Mouse (Mus musculus): ENCODE data around the gene Slc27a3. TPM values are rescaled to one million over a fixed set of nuclear protein-coding genes. Genes with fewer than 3 reads are reported as not detected.
A peak's percentile ranks its signal among the peaks of the same experiment; 100 is the strongest.

Slc27a3 gene
- polyA plus RNA-seq (2011; ENCODE audit: insufficient read length, low read depth, missing spikeins) = 9.0 and 20.0 TPM in 2 replicates

GRCm38 (mm10) chr3:90389511-90390490, at the start of gene Slc27a3:
TSS of gene Slc27a3 (minus strand) at chr3:90389938.
- Histone ChIP-seq H3K4me3 (ENCODE audit: insufficient read depth, low read length) (peak within 1 kb of the TSS; percentile 38), H3K27ac (ENCODE audit: insufficient read depth, low read length) (peak within 1 kb of the TSS; percentile 63), H3K4me1 (ENCODE audit: control insufficient read depth, insufficient read depth, low read length) (peaks cover 8% of the 10 kb centered on the region)
- no peak for TF ChIP-seq CTCF (IDR thresholded peaks at IDR 0.05; ENCODE audit: borderline replicate concordance, insufficient read depth, low read length)
- TF ChIP-seq POLR2A (IDR thresholded peaks at IDR 0.05; ENCODE audit: low read depth, low read length) = peak; percentile 62

GRCm38 (mm10) chr3:90437131-90437530, 47.4 kb upstream of the Slc27a3 start:
- Histone ChIP-seq H3K4me3 (ENCODE audit: insufficient read depth, low read length) (no peak overlapping the region), H3K4me1 (ENCODE audit: control insufficient read depth, insufficient read depth, low read length) (peaks cover 2% of the 10 kb centered on the region; the same call in 1 of the 2 replicates), H3K27ac (ENCODE audit: insufficient read depth, low read length) (no peak overlapping the region)
- TF ChIP-seq POLR2A (IDR thresholded peaks at IDR 0.05; ENCODE audit: low read depth, low read length) = no peak
- TF ChIP-seq CTCF (IDR thresholded peaks at IDR 0.05; ENCODE audit: borderline replicate concordance, insufficient read depth, low read length) = no peak

- H3K4me3 ChIP-seq (ENCODE audit: insufficient read depth, low read length) = peak overlapping the region; percentile 48
- peaks cover 9% of the 10 kb centered on the region for H3K4me1 ChIP-seq (ENCODE audit: control insufficient read depth, insufficient read depth, low read length)
- no peak overlapping the region for H3K27ac ChIP-seq (ENCODE audit: insufficient read depth, low read length)
- TF ChIP-seq POLR2A (IDR thresholded peaks at IDR 0.05; ENCODE audit: low read depth, low read length) (no peak), CTCF (IDR thresholded peaks at IDR 0.05; ENCODE audit: borderline replicate concordance, insufficient read depth, low read length) (no peak)
Observed at GRCm38 (mm10) chr3:90434073-90434730, 44.5 kb upstream of the Slc27a3 start.

GRCm38 (mm10) chr3:90433381-90434020, 43.8 kb upstream of the Slc27a3 start, which contains the start of gene Ints3:
TSS of gene Ints3 (minus strand) at chr3:90433622.
- TF ChIP-seq POLR2A (IDR thresholded peaks at IDR 0.05; ENCODE audit: low read depth, low read length) (peak; percentile 93), CTCF (IDR thresholded peaks at IDR 0.05; ENCODE audit: borderline replicate concordance, insufficient read depth, low read length) (no peak)

GRCm38 (mm10) chr3:90432811-90433219, 43.1 kb upstream of the Slc27a3 start:
- Histone ChIP-seq H3K4me1 (ENCODE audit: control insufficient read depth, insufficient read depth, low read length) (peaks cover 9% of the 10 kb centered on the region), H3K27ac (ENCODE audit: insufficient read depth, low read length) (peak overlapping the region; percentile 87)
- TF ChIP-seq POLR2A (IDR thresholded peaks at IDR 0.05; ENCODE audit: low read depth, low read length) (peak; percentile 50; the same call in 1 of the 2 replicates), CTCF (IDR thresholded peaks at IDR 0.05; ENCODE audit: borderline replicate concordance, insufficient read depth, low read length) (no peak)

More at GRCm38 (mm10) chr3:90433381-90434020, 43.8 kb upstream of the Slc27a3 start, which contains the start of gene Ints3:
- Histone ChIP-seq H3K27ac (ENCODE audit: insufficient read depth, low read length) (peak within 1 kb of the TSS; percentile 87), H3K4me1 (ENCODE audit: control insufficient read depth, insufficient read depth, low read length) (peaks cover 9% of the 10 kb centered on the region), H3K4me3 (ENCODE audit: insufficient read depth, low read length) (peak within 1 kb of the TSS; percentile 78)

GRCm38 (mm10) chr3:90432348-90432747, 42.6 kb upstream of the Slc27a3 start:
- H3K4me1 ChIP-seq (ENCODE audit: control insufficient read depth, insufficient read depth, low read length) = peaks cover 9% of the 10 kb centered on the region
- no peak overlapping the region for H3K27ac ChIP-seq (ENCODE audit: insufficient read depth, low read length)
- TF ChIP-seq CTCF (IDR thresholded peaks at IDR 0.05; ENCODE audit: borderline replicate concordance, insufficient read depth, low read length) = no peak
- peak overlapping the region; percentile 78 for H3K4me3 ChIP-seq (ENCODE audit: insufficient read depth, low read length)

More at GRCm38 (mm10) chr3:90432811-90433219, 43.1 kb upstream of the Slc27a3 start:
- peak overlapping the region; percentile 78 for H3K4me3 ChIP-seq (ENCODE audit: insufficient read depth, low read length)

- no peak overlapping the region for H3K27ac ChIP-seq (ENCODE audit: insufficient read depth, low read length)
- H3K4me1 ChIP-seq (ENCODE audit: control insufficient read depth, insufficient read depth, low read length) = peaks cover 9% of the 10 kb centered on the region
- TF ChIP-seq POLR2A (IDR thresholded peaks at IDR 0.05; ENCODE audit: low read depth, low read length) = no peak
- no peak for TF ChIP-seq CTCF (IDR thresholded peaks at IDR 0.05; ENCODE audit: borderline replicate concordance, insufficient read depth, low read length)
- H3K4me3 ChIP-seq (ENCODE audit: insufficient read depth, low read length) = no peak overlapping the region
Observed at GRCm38 (mm10) chr3:90429576-90429975, 39.8 kb upstream of the Slc27a3 start.

- peaks cover 11% of the 10 kb centered on the region for H3K4me1 ChIP-seq (ENCODE audit: control insufficient read depth, insufficient read depth, low read length)
- no peak overlapping the region for H3K27ac ChIP-seq (ENCODE audit: insufficient read depth, low read length)
- no peak overlapping the region for H3K4me3 ChIP-seq (ENCODE audit: insufficient read depth, low read length)
- TF ChIP-seq POLR2A (IDR thresholded peaks at IDR 0.05; ENCODE audit: low read depth, low read length) = no peak
- no peak for TF ChIP-seq CTCF (IDR thresholded peaks at IDR 0.05; ENCODE audit: borderline replicate concordance, insufficient read depth, low read length)
Observed at GRCm38 (mm10) chr3:90428186-90428585, 38.4 kb upstream of the Slc27a3 start.

- no peak overlapping the region for H3K4me3 ChIP-seq (ENCODE audit: insufficient read depth, low read length)
- H3K27ac ChIP-seq (ENCODE audit: insufficient read depth, low read length) = no peak overlapping the region
Observed at GRCm38 (mm10) chr3:90427574-90427973, 37.8 kb upstream of the Slc27a3 start.

More at GRCm38 (mm10) chr3:90427574-90427973, 37.8 kb upstream of the Slc27a3 start:
- H3K4me1 ChIP-seq (ENCODE audit: control insufficient read depth, insufficient read depth, low read length) = peaks cover 11% of the 10 kb centered on the region
- TF ChIP-seq POLR2A (IDR thresholded peaks at IDR 0.05; ENCODE audit: low read depth, low read length) = no peak
- no peak for TF ChIP-seq CTCF (IDR thresholded peaks at IDR 0.05; ENCODE audit: borderline replicate concordance, insufficient read depth, low read length)

All from embryonic fibroblast, embryonic 13.5 days (primary cell).